Mouse (Mus musculus) megakaryocyte, embryonic 14.5 days (primary cell): ENCODE results near the gene E2f2.

Experiments
- FLI1 ChIP-seq: IDR thresholded peaks from 2 replicates; pipeline ENCODE4 v1.6.1; 2012; ENCODE audit warnings: low read length, inconsistent platforms, mixed read lengths
- GATA1 ChIP-seq: IDR thresholded peaks from 3 replicates; pipeline ENCODE4 v1.6.1; 2012; ENCODE audit warnings: mixed read lengths, low read length, inconsistent platforms, borderline replicate concordance

- TF ChIP-seq GATA1, result no peak
- no peak for TF ChIP-seq FLI1
Observed at GRCm38 (mm10) chr4:136150596-136150995, 21.6 kb upstream of the E2f2 start.
